Mouse (Mus musculus) midbrain, embryonic 15.5 days (tissue): ENCODE results near the gene Gm36210. TPM values are rescaled to one million over a fixed set of nuclear protein-coding genes. Genes with fewer than 3 reads are reported as not detected.

ENCODE experiments used
- ATAC-seq: fragments of 200-750 bp; cut with Nextera tagmentation; replicated peaks from 2 replicates; pipeline ENCODE4 v1.8.0; 2017; ENCODE audit warnings: moderate TSS enrichment
- H3K27ac ChIP-seq: fragments of 300-500 bp; sonication (generic); 2 replicates; pipeline ENCODE4 v1.5.1; 2015; ENCODE audit warnings: mild to moderate bottlenecking, inconsistent platforms
- H3K27me3 ChIP-seq: fragments of 300-500 bp; sonication (generic); replicated peaks from 2 replicates; pipeline ENCODE4 v1.6.1; 2015; ENCODE audit warnings: inconsistent platforms
- H3K36me3 ChIP-seq: fragments of 300-500 bp; sonication (generic); replicated peaks from 2 replicates; pipeline ENCODE4 v1.6.1; 2015; ENCODE audit warnings: inconsistent platforms
- H3K4me1 ChIP-seq: fragments of 300-500 bp; sonication (generic); 2 replicates; pipeline ENCODE4 v1.6.1; 2015; ENCODE audit warnings: inconsistent platforms
- H3K4me2 ChIP-seq: fragments of 300-500 bp; sonication (generic); 2 replicates; pipeline ENCODE4 v1.6.1; 2015; ENCODE audit warnings: inconsistent platforms, mild to moderate bottlenecking, moderate library complexity
- H3K4me3 ChIP-seq: fragments of 300-500 bp; sonication (generic); 2 replicates; pipeline ENCODE4 v1.5.1; 2015; ENCODE audit warnings: mild to moderate bottlenecking, inconsistent platforms
- H3K9ac ChIP-seq: fragments of 300-500 bp; sonication (generic); 2 replicates; pipeline ENCODE4 v1.6.1; 2015; ENCODE audit warnings: mild to moderate bottlenecking, inconsistent platforms
- H3K9me3 ChIP-seq: fragments of 300-500 bp; sonication (generic); 2 replicates; pipeline ENCODE4 v1.6.1; 2016; ENCODE audit warnings: inconsistent platforms
- WGBS: fragments of 180-500 bp; shearing (Covaris S2); methylation state at CpG from one replicate; pipeline ENCODE4 v1.1.7; 2015; ENCODE audit warnings: mixed read lengths; 5-methylcytosine and 5-hydroxymethylcytosine counted together
- polyA plus RNA-seq: library from polyadenylated mRNA; unstranded; fragments of >200 nt; fragmentation: Nextera tagmentation; extraction: Ambion mirVana; gene quantifications from 2 replicates; pipeline ENCODE4 v1.2.1, GENCODE M21; 2015

The Gm36210 gene
- polyA plus RNA-seq = 0.40 and 0.65 TPM in 2 replicates

DNA sequence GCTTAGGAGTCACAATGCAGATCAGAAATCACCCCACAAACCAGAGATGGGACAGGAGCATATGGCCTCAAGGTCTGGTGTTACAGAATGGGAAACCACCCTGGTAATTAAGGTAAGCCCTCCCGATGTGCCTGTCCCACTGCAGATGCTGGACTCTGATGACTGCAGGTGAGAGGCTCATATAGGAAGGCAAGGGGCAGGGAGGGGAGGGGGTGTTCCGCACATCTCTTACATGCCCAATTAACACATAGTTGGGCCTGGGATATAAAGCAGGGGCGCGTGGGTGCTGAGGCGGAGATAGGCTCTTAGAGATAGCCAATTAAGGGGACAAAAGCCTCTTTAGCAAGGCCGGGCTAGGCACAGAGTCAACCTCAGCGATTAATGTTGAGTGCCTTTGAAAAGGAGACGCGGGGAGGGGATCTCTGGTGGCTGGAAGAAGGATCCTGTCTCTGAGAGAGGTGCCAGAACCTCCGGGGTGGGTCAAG, at the start of gene Gm36210:
Gm36210 (minus strand) TSS at position 51 of the 485 bp plus-strand sequence.
- no peaks in the 10 kb centered on the region for H3K9me3 ChIP-seq
- no peak for ATAC-seq
- no peaks in the 10 kb centered on the region for H3K4me1 ChIP-seq
- H3K27ac ChIP-seq = no peak within 1 kb of the TSS
- 42% methylated on average over 10 of the region's 10 CpGs for WGBS
- H3K9ac ChIP-seq = no peak within 1 kb of the TSS
- H3K27me3 ChIP-seq = no peaks in the 10 kb centered on the region
- no peak within 1 kb of the TSS for H3K4me3 ChIP-seq
- H3K4me2 ChIP-seq = no peak within 1 kb of the TSS
- H3K36me3 ChIP-seq = no peaks in the 10 kb centered on the region

DNA sequence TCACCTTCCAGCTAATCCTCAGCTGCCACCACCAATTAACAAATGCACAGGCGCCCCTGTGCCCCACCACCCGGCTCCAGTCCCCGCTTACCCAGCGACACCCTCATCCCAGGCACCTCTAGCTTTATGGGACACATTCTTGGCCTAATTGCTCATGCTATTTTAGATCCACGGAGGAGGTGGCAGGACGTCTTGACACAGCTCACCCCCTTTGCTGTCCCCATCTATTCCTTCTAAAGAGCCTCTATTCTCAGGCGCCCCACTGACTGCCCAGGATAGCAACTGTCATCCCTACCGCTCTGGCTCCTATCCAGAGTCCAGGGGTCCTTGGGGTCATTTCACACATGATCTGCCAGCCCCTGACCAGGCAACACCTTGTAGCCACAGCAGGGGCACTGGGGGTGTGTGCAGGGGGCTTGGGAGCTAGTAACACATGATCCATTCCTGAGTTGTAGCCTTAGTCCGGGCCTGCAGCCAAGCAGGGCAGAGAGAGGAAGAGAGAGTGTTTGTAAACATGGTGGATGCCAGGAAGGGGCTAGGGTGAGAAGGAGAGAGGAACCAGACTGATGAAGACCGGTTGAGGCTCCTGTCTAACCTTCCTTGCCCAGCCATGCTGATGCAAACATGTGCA, 47.6 kb upstream of the Gm36210 start:
- Histone ChIP-seq H3K9me3 (no peaks in the 10 kb centered on the region), H3K27ac (no peak overlapping the region), H3K4me3 (no peak overlapping the region), H3K27me3 (no peaks in the 10 kb centered on the region), H3K4me2 (no peak overlapping the region), H3K4me1 (no peaks in the 10 kb centered on the region), H3K9ac (no peak overlapping the region), H3K36me3 (no peaks in the 10 kb centered on the region)
- WGBS = 36% methylated on average over 10 of the region's 10 CpGs
- ATAC-seq = no peak

DNA sequence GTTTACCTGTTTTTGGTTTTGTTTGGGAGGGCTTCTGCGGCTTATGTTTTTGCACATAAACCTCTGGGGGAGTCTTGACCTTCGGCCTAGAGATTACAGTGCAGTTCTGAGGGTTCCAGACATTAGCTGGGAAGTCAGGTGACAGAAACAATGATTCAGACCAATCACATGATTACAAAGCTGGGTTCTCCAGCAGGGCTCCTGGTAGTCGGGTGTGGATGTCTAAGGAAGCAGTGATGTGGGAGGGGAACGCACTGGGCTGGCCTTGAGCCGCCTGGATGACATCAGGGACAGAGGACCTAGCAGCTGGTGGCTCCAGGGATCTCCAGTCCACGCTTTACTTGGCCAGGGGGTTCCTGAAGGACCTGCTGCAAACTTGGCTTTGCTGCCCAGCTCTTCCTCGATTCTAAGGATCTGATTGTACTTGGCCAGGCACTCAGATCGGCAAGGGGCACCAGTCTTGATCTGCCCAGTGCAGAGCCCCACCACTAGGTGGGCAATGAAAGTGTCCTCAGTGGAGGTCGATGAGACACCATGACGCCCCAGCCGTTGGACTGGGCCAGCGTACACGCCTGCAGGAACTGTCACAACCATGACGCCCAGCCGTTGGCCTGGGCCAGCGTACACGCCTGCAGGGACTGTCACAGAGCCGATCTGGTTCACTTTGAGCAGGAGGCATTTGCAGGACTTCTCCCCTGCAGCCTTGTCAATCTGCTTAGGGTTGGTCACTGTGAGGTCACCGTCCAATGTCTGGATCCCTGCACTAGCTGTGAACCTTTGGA, 44.4 kb upstream of the Gm36210 start:
- no peak for ATAC-seq
- H3K4me1 ChIP-seq = no peaks in the 10 kb centered on the region
- no peak overlapping the region for H3K4me2 ChIP-seq
- H3K4me3 ChIP-seq = no peak overlapping the region
- no peak overlapping the region for H3K27ac ChIP-seq
- H3K27me3 ChIP-seq = no peaks in the 10 kb centered on the region
- H3K9me3 ChIP-seq = no peaks in the 10 kb centered on the region
- no peak overlapping the region for H3K9ac ChIP-seq
- no peaks in the 10 kb centered on the region for H3K36me3 ChIP-seq
- WGBS = 83% methylated on average over 19 of the region's 19 CpGs

DNA sequence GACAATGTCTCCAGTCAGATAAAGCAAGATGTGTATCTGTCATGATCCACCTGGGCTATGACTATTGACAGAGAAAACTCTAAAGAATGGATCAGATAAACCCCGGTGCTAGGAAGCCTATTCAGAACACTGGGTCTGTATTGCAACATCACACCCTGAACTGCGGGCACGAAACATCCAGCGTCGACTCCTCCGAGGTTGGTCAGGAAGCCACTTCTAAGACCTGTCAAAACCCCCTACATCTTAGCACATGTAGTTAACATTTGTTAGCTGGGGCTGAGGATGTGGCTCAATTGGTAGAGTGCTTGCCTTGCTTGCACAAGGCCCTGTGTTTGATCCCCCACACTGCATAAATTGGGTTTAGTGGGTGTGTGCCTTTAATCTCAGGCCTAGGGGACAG, 42.1 kb upstream of the Gm36210 start:
- H3K4me3 ChIP-seq = no peak overlapping the region
- H3K27ac ChIP-seq = no peak overlapping the region
- H3K4me2 ChIP-seq = no peak overlapping the region
- WGBS = 78% methylated on average over 6 of the region's 6 CpGs
- H3K36me3 ChIP-seq = no peaks in the 10 kb centered on the region
- H3K9ac ChIP-seq = no peak overlapping the region
- H3K27me3 ChIP-seq = no peaks in the 10 kb centered on the region
- ATAC-seq = no peak
- no peaks in the 10 kb centered on the region for H3K4me1 ChIP-seq
- no peaks in the 10 kb centered on the region for H3K9me3 ChIP-seq

DNA sequence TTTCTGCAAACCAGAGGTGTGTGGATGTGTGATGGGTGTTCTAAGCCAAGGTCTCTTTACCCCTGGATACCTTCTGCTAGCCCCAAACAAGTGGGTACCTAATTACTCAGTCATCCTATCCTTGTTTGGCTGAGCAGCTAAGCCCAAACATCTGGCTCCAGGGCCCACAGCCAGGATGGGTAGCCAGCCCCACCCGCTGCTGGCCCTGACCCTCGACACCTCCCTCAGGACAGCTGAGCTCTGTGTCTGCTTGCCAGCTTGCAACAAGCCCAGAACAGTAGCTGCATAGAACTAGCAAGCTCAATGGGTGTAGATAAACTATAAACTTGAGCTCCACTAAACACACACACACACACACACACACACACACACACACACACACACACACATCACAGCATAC, 41.5 kb upstream of the Gm36210 start:
- Histone ChIP-seq H3K27ac (no peak overlapping the region), H3K9me3 (no peaks in the 10 kb centered on the region), H3K36me3 (no peaks in the 10 kb centered on the region), H3K27me3 (no peaks in the 10 kb centered on the region), H3K4me3 (no peak overlapping the region), H3K9ac (no peak overlapping the region), H3K4me1 (no peaks in the 10 kb centered on the region), H3K4me2 (no peak overlapping the region)
- no peak for ATAC-seq
- WGBS = 58% methylated on average over 2 of the region's 2 CpGs

DNA sequence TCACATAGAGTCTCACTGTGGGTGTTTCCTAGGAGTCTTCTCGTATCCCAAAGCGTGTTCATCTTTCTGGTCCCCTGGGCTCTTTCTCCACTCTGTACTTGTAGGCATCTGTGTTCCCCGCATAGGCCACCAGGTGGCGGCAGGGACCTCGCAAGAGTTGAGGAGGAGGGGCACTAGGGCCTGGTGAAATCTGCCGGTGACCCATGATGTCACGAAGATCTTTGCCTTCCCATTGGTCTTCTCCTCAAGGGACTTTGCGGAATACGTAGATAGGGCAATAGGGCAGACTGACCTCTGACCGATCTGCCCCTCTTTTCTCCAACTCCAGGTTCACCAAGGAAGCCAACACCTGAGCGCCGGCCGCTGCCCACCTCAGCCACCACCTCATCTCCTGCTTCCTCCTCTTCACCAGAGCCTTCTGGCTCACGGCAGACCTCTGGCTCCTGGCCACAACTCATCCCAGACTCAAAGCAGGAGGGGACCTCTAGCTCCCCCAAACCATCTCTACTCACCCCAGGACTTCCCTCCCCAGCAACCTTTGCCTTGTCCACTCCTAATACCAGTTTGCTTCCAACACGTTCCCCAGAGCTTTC, 37.0 kb upstream of the Gm36210 start:
- H3K4me2 ChIP-seq = peak overlapping the region; percentile 48
- no peaks in the 10 kb centered on the region for H3K9me3 ChIP-seq
- H3K36me3 ChIP-seq = no peaks in the 10 kb centered on the region
- H3K4me1 ChIP-seq = no peaks in the 10 kb centered on the region
- H3K4me3 ChIP-seq = peak overlapping the region; percentile 36
- peak; percentile 67 for ATAC-seq
- WGBS = 20% methylated on average over 15 of the region's 15 CpGs
- H3K27me3 ChIP-seq = no peaks in the 10 kb centered on the region
- no peak overlapping the region for H3K27ac ChIP-seq
- no peak overlapping the region for H3K9ac ChIP-seq

DNA sequence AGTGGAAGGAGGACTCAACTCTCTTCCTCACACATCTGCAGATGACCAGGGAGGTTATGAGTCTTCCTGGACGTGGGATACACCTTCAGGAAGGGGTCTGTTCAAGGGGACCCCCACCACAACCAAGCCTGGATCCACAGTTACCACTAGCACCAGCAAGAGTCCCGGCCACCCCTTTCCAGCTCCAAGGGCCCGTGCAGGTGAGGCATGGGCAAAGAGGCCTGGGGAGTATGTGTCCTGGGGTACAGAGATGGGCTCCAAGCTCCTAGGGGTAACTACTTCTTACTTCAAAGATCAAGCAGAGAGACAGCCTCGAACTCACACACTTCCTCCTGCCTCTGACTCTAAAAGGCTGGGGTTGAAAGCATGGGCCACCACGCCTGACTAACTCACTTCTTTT, 36.4 kb upstream of the Gm36210 start:
- H3K9ac ChIP-seq = no peak overlapping the region
- WGBS = 59% methylated on average over 5 of the region's 5 CpGs
- no peak overlapping the region for H3K4me2 ChIP-seq
- no peaks in the 10 kb centered on the region for H3K27me3 ChIP-seq
- H3K27ac ChIP-seq = no peak overlapping the region
- no peaks in the 10 kb centered on the region for H3K36me3 ChIP-seq
- no peaks in the 10 kb centered on the region for H3K4me1 ChIP-seq
- no peak overlapping the region for H3K4me3 ChIP-seq
- no peaks in the 10 kb centered on the region for H3K9me3 ChIP-seq
- no peak for ATAC-seq

DNA sequence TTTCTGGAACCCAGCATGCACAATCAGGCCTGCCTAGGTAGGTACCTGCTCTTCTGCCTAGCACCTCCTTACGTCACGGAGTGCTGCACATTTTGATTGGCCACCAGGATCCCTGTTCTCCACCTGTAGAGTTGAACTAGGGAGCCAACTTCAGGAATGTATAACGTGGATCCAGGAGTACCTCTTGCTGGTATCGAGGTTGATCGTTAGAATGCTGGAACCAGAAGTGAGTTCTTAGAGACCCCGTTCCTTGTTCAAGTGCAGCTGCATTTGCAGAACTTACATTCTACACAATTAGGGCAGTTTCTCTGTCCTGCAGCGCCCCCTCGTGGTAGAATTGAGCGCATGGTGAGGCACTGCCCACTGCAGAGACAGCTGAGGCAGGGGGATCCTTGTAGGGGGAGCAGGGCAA, 33.8 kb upstream of the Gm36210 start:
- WGBS = 22% methylated on average over 9 of the region's 9 CpGs

DNA sequence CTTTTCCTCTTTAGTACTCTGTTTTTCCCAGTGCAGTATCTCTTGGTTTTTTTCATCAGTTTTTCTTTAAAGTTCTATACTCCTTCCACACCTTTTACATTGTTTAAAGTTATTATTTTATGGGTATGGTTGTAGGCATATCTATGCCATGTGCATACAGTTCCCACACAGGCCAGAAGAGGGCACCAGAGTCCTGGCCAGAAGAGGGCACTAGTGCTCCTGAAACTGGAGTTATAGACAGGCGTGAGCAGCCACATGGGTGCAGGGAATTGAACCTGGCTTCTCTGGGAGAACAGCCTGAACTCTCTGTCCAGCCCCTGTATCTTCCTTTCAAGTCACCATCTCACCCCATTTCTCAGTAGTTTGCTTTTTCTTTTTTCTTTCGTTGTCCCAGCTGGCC, 32.1 kb upstream of the Gm36210 start:
- H3K9ac ChIP-seq = no peak overlapping the region

More for the DNA sequence above, 33.8 kb upstream of the Gm36210 start:
- 0 out of 2 replicates have a peak, but pooled peaks have one; percentile 46 for ATAC-seq
- Histone ChIP-seq H3K36me3 (no peaks in the 10 kb centered on the region), H3K4me3 (no peak overlapping the region), H3K27me3 (no peaks in the 10 kb centered on the region), H3K4me1 (no peaks in the 10 kb centered on the region), H3K9me3 (no peaks in the 10 kb centered on the region), H3K27ac (no peak overlapping the region), H3K9ac (no peak overlapping the region), H3K4me2 (no peak overlapping the region)

DNA sequence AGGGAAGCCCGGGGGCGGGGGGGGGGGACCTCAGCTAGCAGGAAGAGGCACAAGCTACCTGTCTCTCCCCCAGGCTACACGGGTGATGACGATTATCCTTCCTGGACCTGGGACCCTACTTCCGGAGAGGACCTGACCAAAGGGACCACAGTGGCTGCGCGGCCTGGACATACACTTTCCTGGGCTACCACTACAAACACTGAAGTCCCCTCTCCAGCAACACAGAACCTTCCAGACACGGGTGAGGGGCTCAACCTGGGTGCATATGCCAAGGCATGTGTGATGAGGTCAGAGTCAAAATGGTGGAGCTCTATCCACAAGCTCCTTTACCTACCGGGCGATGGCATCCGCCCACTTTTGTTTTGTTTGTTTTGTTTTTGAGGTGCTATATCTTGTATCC, 31.1 kb upstream of the Gm36210 start:
- no peaks in the 10 kb centered on the region for H3K9me3 ChIP-seq
- H3K4me3 ChIP-seq = no peak overlapping the region
- H3K9ac ChIP-seq = no peak overlapping the region
- no peaks in the 10 kb centered on the region for H3K36me3 ChIP-seq
- 82% methylated on average over 11 of the region's 11 CpGs for WGBS
- H3K27me3 ChIP-seq = no peaks in the 10 kb centered on the region
- H3K27ac ChIP-seq = no peak overlapping the region
- H3K4me1 ChIP-seq = no peaks in the 10 kb centered on the region
- no peak for ATAC-seq
- no peak overlapping the region for H3K4me2 ChIP-seq

More for the DNA sequence above, 32.1 kb upstream of the Gm36210 start:
- Histone ChIP-seq H3K4me1 (no peaks in the 10 kb centered on the region), H3K36me3 (no peaks in the 10 kb centered on the region), H3K4me3 (no peak overlapping the region), H3K9me3 (no peaks in the 10 kb centered on the region), H3K27me3 (no peaks in the 10 kb centered on the region), H3K27ac (no peak overlapping the region), H3K4me2 (no peak overlapping the region)
- WGBS = 31% methylated on average over 2 of the region's 2 CpGs
- ATAC-seq = no peak

DNA sequence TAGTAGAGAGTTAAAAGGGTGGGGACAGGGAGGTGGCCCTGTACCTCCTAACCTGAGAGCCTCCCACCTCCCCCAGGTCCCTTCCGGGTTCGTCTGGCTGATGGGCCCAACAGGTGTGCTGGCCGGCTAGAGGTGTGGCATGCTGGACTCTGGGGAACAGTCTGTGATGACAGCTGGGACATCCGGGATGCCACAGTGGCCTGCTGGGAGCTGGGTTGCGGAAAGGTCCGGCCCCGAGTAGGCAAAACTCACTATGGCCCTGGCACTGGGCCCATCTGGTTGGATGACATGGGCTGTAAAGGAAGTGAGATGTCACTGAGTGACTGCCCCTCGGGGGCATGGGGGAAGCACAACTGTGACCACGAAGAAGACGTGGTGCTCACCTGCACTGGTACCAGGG, 30.5 kb upstream of the Gm36210 start:
- no peaks in the 10 kb centered on the region for H3K4me1 ChIP-seq
- no peaks in the 10 kb centered on the region for H3K9me3 ChIP-seq
- H3K36me3 ChIP-seq = no peaks in the 10 kb centered on the region
- H3K9ac ChIP-seq = no peak overlapping the region
- no peak overlapping the region for H3K4me2 ChIP-seq
- no peak overlapping the region for H3K27ac ChIP-seq
- H3K27me3 ChIP-seq = no peaks in the 10 kb centered on the region
- H3K4me3 ChIP-seq = no peak overlapping the region
- ATAC-seq = no peak
- 82% methylated on average over 10 of the region's 10 CpGs for WGBS

DNA sequence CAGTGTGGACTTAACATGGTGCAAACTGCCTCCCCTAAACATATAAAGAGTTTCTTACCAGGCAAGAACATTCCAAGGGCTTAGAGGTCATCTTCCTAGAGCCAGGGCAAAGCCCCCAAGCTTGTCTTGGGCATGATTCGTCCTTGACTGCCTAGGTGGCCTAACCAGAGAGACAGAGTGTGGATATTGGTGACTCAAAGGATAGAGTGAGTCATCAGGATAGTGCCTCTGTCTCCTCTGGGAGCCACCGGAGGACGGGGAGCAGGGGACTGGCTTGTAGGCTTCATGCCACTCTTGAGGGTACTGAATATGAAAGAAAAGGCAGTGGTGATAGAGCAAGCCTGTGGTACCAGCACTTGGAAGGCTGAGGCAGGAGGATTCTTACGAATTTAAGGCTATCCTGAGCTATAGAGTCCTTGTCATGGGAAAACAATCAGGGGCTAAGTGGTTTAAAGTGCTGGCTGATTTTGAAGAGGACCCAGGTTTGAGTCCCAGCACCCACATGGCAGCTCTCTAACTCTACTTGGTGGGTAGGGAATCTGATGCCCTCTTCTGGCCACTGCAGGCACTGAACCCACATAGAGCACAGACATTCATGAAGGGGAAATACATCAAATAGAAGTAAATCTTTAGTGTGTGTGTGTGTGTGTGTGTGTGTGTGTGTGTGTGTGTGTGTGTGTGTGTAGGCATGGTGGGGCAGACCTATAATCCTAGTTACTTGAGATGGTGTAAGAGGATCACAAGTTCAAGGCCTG, 28.0 kb upstream of the Gm36210 start:
- H3K9ac ChIP-seq = no peak overlapping the region
- H3K4me1 ChIP-seq = no peaks in the 10 kb centered on the region
- 84% methylated on average over 4 of the region's 4 CpGs for WGBS
- ATAC-seq = no peak
- no peaks in the 10 kb centered on the region for H3K9me3 ChIP-seq
- H3K27me3 ChIP-seq = no peaks in the 10 kb centered on the region
- H3K27ac ChIP-seq = no peak overlapping the region
- no peaks in the 10 kb centered on the region for H3K36me3 ChIP-seq
- H3K4me3 ChIP-seq = no peak overlapping the region
- H3K4me2 ChIP-seq = no peak overlapping the region
